Mouse (Mus musculus) kidney, embryonic 16.5 days (tissue): ENCODE data around the gene Ly6g6f. TPM values are rescaled to one million over a fixed set of nuclear protein-coding genes. Genes with fewer than 3 reads are reported as not detected.

Experiments used
- ATAC-seq: fragments of 200-750 bp; cut with Nextera tagmentation; 2 replicates; pipeline ENCODE4 v1.8.0; 2017; ENCODE audit warnings: moderate TSS enrichment; ENCODE audit not compliant: low FRiP score, low TSS enrichment
- H3K27ac ChIP-seq: fragments of 300-500 bp; sonication (generic); 2 replicates; pipeline ENCODE4 v1.5.1; 2014; ENCODE audit warnings: low read length
- H3K27me3 ChIP-seq: fragments of 300-500 bp; sonication (generic); 2 replicates; pipeline ENCODE4 v1.6.1; 2014; ENCODE audit warnings: low read length, control low read depth, mixed read lengths; ENCODE audit not compliant: insufficient read depth
- H3K36me3 ChIP-seq: fragments of 300-500 bp; sonication (generic); 2 replicates; pipeline ENCODE4 v1.6.1; 2014; ENCODE audit warnings: low read length, control low read depth, mixed read lengths; ENCODE audit not compliant: insufficient read depth
- H3K4me1 ChIP-seq: fragments of 300-500 bp; sonication (generic); 2 replicates; pipeline ENCODE4 v1.6.1; 2014; ENCODE audit warnings: low read length, control low read depth, mixed read lengths; ENCODE audit not compliant: insufficient read depth
- H3K4me2 ChIP-seq: fragments of 300-500 bp; sonication (generic); replicated peaks from 2 replicates; pipeline ENCODE4 v1.6.1; 2014; ENCODE audit warnings: low read depth, low read length
- H3K4me3 ChIP-seq: fragments of 300-500 bp; sonication (generic); 2 replicates; pipeline ENCODE4 v1.5.1; 2014; ENCODE audit warnings: mild to moderate bottlenecking, low read length
- H3K9ac ChIP-seq: fragments of 300-500 bp; sonication (generic); replicated peaks from 2 replicates; pipeline ENCODE4 v1.6.1; 2014; ENCODE audit warnings: low read length
- H3K9me3 ChIP-seq: fragments of 300-500 bp; sonication (generic); 2 replicates; pipeline ENCODE4 v1.6.1; 2016; ENCODE audit warnings: low read length, control low read depth
- WGBS: fragments of 180-500 bp; shearing (Covaris S2); extraction: QIAGEN DNeasy Blood & Tissue Kit; methylation state at CpG from one replicate; pipeline ENCODE4 v1.1.7; 2014; 5-methylcytosine and 5-hydroxymethylcytosine counted together
- polyA plus RNA-seq: library from polyadenylated mRNA; unstranded; fragments of >200 nt; fragmentation: Nextera tagmentation; extraction: Ambion mirVana; gene quantifications from 2 replicates; pipeline ENCODE4 v1.2.1, GENCODE M21; 2015

Gene Ly6g6f
- polyA plus RNA-seq, 1 experiment from 2014 or later = not detected

DNA sequence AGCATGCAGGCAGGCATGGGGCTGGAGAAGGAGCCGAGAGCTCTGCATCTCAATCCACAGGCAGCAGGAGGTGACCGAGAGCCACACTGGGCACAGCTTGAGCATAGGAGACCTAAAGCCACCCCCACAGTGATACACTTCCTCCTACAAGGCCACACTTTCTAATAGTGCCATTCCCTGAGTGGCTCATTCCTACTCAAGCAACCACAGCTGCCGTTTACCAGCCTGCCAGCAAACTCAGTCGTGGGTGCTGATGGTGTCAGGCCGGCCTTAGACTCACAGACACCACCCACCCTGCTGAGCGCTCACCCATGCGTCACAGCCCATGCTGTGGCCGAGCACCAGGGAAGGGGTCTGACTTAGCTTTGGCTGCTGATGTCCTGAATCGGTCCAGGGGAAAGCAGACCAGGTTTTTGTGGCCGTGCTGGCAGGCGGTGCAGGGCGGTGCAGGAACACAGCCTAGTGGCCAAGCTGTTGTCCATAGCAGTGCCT, 11.8 kb upstream of the Ly6g6f start:
- no peaks in the 10 kb centered on the region for H3K9me3 ChIP-seq
- H3K27ac ChIP-seq = no peak overlapping the region
- H3K9ac ChIP-seq = peak overlapping the region; percentile 35; the same call in 1 of the 2 replicates
- no peak overlapping the region for H3K4me3 ChIP-seq
- H3K27me3 ChIP-seq = no peaks in the 10 kb centered on the region
- ATAC-seq = no peak
- no peak overlapping the region for H3K4me2 ChIP-seq
- peaks cover 74% of the 10 kb centered on the region for H3K36me3 ChIP-seq
- 72% methylated on average over 12 of the region's 12 CpGs for WGBS
- H3K4me1 ChIP-seq = peaks cover 33% of the 10 kb centered on the region

DNA sequence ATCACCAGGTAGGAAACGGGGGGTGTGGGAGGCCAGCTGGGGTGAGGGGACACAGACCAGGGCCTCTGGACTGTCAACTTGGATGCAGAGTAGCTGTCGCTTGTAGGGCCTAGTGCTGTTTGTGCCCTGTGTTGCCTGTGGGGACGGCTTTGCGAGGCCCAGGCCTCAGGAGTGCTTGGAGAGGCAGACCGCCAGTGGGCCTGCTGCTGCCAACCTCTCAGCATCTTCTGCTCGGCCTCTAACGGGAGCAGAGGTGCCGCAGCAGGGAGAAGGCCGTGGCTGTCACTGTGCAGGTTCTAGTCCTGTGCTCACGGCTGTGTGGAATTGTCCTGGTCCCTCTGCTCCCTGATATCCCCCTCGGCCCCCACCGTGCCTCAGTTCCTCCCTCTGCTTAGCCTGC, 11.2 kb upstream of the Ly6g6f start:
- Histone ChIP-seq H3K36me3 (peaks cover 72% of the 10 kb centered on the region), H3K9me3 (no peaks in the 10 kb centered on the region)
- WGBS = 78% methylated on average over 12 of the region's 12 CpGs

DNA sequence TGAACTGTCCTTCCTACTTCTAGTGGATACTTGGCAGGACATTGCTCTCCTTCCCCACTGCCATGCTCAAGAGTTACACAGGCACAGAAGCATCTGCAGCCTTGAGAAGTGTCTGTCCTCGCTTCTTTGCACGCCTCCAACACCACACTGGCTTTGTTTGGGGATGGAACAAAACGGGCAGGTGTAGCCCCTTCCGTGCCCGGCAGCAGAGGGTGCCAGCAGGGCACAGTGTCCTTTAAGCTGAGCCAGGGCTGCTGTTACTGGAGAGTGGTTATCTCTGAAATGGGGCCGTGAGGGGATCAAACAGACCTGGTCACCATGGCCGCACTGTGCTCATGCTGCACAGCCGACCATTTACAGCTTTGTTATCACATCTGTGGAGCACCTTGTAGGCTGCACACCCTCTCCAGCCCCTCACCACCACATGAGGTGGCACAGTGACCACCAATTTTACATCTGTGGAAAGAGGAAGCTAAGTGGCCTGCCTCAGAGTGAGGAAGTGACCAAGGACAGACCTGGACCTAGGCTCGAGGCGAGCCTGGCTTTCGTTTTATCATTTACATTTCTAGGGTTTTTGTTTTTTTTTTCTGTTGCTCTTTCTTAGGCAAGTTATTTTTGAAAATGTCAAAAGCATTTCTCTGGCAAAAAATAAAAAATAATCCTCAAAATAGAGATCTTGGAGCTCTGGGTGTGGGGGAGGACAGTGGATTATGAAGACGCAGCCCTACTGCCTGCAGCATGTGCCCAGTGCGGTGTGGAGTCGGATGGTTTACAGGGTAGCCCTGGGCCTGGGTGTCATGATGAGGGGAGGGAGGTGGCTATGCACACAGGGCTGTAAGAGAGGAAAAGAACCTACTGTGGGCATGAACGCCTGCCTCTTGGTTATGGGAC, 9.3 kb upstream of the Ly6g6f start:
- Histone ChIP-seq H3K9ac (no peak overlapping the region), H3K27ac (no peak overlapping the region), H3K4me1 (peaks cover 23% of the 10 kb centered on the region), H3K4me3 (no peak overlapping the region), H3K9me3 (no peaks in the 10 kb centered on the region), H3K4me2 (no peak overlapping the region), H3K27me3 (no peaks in the 10 kb centered on the region), H3K36me3 (peaks cover 60% of the 10 kb centered on the region)
- no peak for ATAC-seq
- 90% methylated on average over 15 of the region's 15 CpGs for WGBS

More for the DNA sequence above, 11.2 kb upstream of the Ly6g6f start:
- Histone ChIP-seq H3K9ac (peak overlapping the region; percentile 35; the same call in 1 of the 2 replicates), H3K4me2 (no peak overlapping the region), H3K27me3 (no peaks in the 10 kb centered on the region), H3K27ac (no peak overlapping the region), H3K4me3 (no peak overlapping the region), H3K4me1 (peaks cover 28% of the 10 kb centered on the region)
- ATAC-seq = no peak

DNA sequence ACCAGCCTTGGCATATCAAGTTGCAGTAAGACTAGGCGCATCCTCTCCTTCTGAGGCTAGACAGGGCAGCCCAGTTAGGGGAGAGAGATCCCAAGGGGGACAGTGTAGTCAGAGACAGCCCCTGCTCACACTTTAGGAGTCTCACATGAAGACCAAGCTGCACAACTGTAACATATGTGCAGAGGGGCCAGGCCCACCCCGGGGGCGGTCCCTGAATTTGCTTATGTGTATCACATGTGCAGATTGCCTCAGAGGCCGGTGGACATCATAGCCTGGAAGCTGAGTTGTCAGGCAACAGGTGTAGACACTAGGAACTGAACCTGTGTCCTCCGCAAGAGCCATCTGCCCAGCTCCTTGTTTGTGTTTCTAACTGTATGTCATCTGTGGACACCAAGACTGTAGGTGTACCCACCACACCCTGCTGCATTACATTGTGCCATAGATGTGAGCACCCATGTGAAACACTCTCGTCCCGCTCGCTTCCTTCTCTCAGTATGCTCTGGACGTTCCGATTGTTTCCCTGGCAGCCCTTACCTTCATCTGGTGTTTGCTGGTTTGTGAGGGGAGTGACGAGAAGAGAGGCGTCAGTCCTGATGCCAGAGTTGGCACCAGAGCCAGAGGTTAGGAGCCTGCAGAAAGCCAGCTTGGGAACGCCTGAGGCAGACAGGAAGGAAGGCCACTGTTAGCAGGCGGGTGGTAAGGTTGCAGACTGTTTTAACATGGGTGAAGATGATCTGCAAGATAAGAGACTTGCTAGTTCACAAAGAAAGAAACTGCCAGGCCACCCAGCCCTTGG, 7.2 kb upstream of the Ly6g6f start:
- Histone ChIP-seq H3K27ac (peak overlapping the region; percentile 53; the same call in 1 of the 2 replicates), H3K9ac (no peak overlapping the region), H3K4me1 (peaks cover 23% of the 10 kb centered on the region), H3K27me3 (no peaks in the 10 kb centered on the region), H3K4me2 (no peak overlapping the region), H3K9me3 (no peaks in the 10 kb centered on the region), H3K36me3 (peaks cover 48% of the 10 kb centered on the region), H3K4me3 (no peak overlapping the region)
- ATAC-seq = no peak
- WGBS = 75% methylated on average over 14 of the region's 14 CpGs

DNA sequence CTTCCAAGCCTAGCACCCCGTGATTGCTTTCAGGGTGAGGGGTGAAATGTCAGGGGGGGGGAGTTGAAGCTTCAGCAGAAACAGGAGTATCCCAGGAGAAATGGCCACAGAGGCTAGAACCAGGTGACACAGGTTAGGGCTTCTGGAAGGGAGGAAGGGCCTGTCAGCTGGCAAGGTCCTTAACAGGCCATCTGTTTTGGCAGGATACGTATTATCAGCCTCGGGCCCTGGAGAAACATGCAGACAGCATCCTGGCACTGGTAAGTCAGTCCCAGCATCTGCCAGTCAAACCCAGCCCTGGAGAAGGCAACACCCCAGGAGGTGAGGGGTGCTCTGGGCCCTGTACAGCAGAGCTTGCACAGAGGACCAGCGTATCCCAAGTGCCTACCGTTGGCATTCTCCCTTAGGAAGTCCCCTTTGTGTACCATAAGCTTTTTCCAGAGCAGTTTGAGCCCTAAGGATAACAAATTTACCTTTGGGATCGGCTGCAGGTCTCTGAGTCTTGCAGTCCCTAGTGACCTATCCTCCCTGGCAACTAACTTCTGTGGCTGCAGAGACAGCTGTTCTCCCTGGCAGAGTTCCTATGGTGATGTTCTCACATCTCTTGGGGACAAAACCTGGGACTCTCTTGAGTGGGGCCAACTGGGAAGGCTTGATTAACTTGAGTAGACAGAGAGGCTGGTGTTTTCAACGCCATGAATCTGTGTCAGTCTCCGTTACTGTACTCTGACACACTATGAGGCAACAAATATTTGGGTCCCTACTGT, 4.9 kb upstream of the Ly6g6f start:
- peak overlapping the region; percentile 81 for H3K4me2 ChIP-seq
- no peaks in the 10 kb centered on the region for H3K9me3 ChIP-seq
- 61% methylated on average over 8 of the region's 8 CpGs for WGBS
- no peak for ATAC-seq
- H3K4me1 ChIP-seq = peaks cover 21% of the 10 kb centered on the region
- peaks cover 29% of the 10 kb centered on the region for H3K36me3 ChIP-seq
- H3K9ac ChIP-seq = peak overlapping the region; percentile 91
- H3K27ac ChIP-seq = peak overlapping the region; percentile 97; the same call in 1 of the 2 replicates
- H3K27me3 ChIP-seq = no peaks in the 10 kb centered on the region
- H3K4me3 ChIP-seq = peak overlapping the region; percentile 73

DNA sequence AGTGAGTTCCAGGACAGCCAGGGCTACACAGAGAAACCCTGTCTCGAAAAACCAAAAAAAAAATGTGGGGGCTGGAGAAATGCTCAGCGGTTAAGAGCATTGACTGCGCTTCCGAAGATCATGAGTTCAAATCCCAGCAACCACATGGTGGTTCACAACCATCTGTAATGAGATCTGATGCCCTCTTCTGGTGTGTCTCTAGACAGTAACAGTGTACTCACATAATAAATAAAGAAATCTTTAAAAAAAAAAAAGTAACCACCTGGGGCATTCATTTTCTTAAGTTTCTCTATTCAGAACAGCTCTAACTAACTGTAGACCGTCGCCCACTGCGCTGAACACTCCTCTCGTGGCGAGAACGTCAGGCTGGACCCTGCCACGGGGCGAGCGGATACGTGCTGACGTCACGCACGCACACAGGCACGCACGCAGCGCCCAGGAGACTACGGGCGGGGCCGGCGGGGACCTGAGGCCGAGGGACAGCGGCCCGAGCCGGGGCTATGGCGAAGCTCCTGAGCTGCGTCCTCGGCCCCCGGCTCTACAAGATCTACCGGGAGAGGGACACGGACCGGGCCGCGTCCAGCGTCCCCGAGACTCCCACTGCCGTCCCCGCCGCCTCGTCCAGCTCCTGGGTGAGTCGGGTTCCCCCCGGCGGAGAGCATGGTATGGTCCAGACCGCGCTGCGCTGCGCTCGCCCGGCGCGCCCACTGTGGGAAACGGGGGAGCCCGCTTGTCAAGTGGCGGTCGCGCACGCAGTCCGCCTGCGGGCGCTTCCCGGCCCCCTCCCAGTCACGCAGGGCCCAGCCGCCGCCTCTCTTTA, 3.6 kb upstream of the Ly6g6f start, which contains the start of gene Abhd16a:
TSS of gene Abhd16a (plus strand) at position 439 of the 820 bp plus-strand sequence.
- Histone ChIP-seq H3K4me2 (peak within 1 kb of the TSS; percentile 81), H3K4me1 (peaks cover 21% of the 10 kb centered on the region), H3K27me3 (no peaks in the 10 kb centered on the region), H3K27ac (peak within 1 kb of the TSS; percentile 97), H3K9ac (peak within 1 kb of the TSS; percentile 91), H3K4me3 (peak within 1 kb of the TSS; percentile 73), H3K9me3 (no peaks in the 10 kb centered on the region), H3K36me3 (peaks cover 18% of the 10 kb centered on the region)
- WGBS = 3% methylated on average over 61 of the region's 67 CpGs
- peak; percentile 97 for ATAC-seq

DNA sequence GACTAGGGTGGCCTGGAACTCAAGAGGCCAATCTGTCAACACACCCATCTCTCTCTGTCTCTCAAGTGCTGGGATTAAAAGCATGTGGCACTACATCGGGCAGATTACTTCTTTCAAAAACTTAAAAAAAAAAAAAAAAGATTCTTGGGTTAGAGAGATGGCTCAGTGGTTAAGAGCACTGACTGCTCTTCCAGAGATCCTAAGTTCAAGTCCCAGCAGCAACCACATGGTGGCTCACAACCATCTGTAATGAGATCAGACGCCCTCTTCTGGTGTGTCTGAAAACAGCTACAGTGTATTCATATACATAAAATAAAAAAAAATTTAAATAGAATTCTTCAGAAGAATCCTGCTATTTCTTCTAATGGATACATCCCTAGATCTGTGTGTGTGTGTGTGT, 2.7 kb upstream of the Ly6g6f start:
- Histone ChIP-seq H3K9me3 (no peaks in the 10 kb centered on the region), H3K9ac (no peak overlapping the region), H3K27ac (no peak overlapping the region), H3K36me3 (peaks cover 16% of the 10 kb centered on the region), H3K4me2 (no peak overlapping the region), H3K4me1 (peaks cover 21% of the 10 kb centered on the region), H3K27me3 (no peaks in the 10 kb centered on the region), H3K4me3 (no peak overlapping the region)
- WGBS = 51% methylated on average over 2 of the region's 2 CpGs
- no peak for ATAC-seq

DNA sequence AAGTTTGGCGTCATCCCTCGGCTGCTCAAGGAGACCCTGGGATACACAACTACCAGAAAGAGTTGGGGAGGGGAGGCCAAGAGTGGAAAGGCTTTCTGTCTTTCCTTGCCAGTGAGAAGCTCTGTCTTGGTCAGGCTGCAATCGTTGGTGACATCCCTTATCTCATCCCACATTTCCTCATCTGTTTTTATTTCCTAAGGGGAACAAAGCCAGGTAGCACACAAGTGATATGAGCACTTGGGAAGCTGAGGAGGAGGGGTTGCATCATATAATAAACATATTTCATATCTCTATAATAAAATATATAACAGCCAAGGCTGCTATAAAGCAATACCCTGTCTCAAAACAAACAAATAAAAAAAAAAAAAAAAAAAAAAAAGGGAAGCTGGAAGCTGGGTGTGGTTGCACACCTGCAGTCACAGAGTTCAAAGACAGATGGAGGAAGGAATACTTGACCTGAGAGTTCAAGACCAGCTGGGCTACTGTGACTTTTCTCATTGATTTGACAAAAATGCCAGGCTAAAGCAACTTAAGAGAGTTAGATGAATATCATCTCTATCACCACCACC, 1.4 kb downstream of the Ly6g6f start:
- H3K4me3 ChIP-seq = no peak overlapping the region
- H3K36me3 ChIP-seq = no peaks in the 10 kb centered on the region
- WGBS = 66% methylated on average over 3 of the region's 3 CpGs
- H3K4me1 ChIP-seq = no peaks in the 10 kb centered on the region
- no peaks in the 10 kb centered on the region for H3K27me3 ChIP-seq
- ATAC-seq = no peak
- H3K27ac ChIP-seq = no peak overlapping the region
- H3K4me2 ChIP-seq = no peak overlapping the region
- no peak overlapping the region for H3K9ac ChIP-seq
- H3K9me3 ChIP-seq = no peaks in the 10 kb centered on the region
